Mouse (Mus musculus) olfactory bulb, adult 2 months (tissue): ENCODE measurements around the gene Tspan9.

Source experiments
- CTCF ChIP-seq: fragments of 200-500 bp; IDR thresholded peaks from 2 replicates; pipeline ENCODE4 v1.5.1; 2012; ENCODE audit warnings: low read depth, mild to moderate bottlenecking, low read length, moderate library complexity; ENCODE audit not compliant: insufficient read depth
- POLR2A ChIP-seq: fragments of 200-500 bp; IDR thresholded peaks from 2 replicates; pipeline ENCODE4 v1.6.1; 2012; ENCODE audit warnings: mild to moderate bottlenecking, low read depth, low read length, moderate library complexity; ENCODE audit not compliant: insufficient read depth

- no peak for TF ChIP-seq CTCF
- TF ChIP-seq POLR2A, result no peak
These were observed 141.3 kb downstream of the Tspan9 start for GRCm38 (mm10) chr6:128002104-128002503.
